ENCODE assay signal across 14 mouse cellular contexts in the genomic region with DNA sequence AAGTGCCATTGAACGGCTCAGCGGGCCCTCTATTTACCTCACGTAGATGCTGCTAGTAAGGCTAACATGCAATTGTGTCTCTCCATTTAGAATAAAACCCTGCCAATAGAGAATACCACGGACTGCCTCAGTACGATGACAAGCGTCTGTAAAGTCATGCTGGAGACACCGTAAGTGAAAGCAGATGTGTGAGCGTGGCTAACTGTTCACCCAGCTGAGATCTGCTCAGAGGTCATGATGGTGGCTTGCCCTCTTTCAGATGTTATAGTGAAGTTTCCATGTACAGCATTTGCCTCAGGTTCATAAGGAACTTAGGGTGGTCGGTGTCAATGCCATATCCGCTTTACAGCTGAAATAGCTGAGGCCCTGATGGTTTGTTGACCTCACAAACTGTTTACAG.
"Had no signal": no experiment of that assay in that cellular context is flagged by ENCODE, and none has a peak within 500 bp of the region (broad histone marks: within the 10 kb centered on the region; RNA-seq: fewer than 3 reads in every experiment).

No protein-coding gene starts in this region.

- H3K27me3 ChIP-seq: kidney, embryonic 15.5 days; liver, embryonic 13.5 days; midbrain, embryonic 12.5 days; midbrain, embryonic 15.5 days; neural tube, embryonic 13.5 days had no signal

- H3K9me3 ChIP-seq: kidney, embryonic 15.5 days; liver, embryonic 13.5 days; midbrain, embryonic 12.5 days; midbrain, embryonic 15.5 days; neural tube, embryonic 13.5 days had no signal

- H3K4me3 ChIP-seq: kidney, embryonic 15.5 days; liver, embryonic 13.5 days; midbrain, embryonic 12.5 days; midbrain, embryonic 15.5 days; neural tube, embryonic 13.5 days had no signal

- H3K36me3 ChIP-seq: liver, embryonic 13.5 days had no signal

- H3K27ac ChIP-seq: kidney, embryonic 15.5 days; liver, embryonic 13.5 days; midbrain, embryonic 12.5 days; midbrain, embryonic 15.5 days; neural tube, embryonic 13.5 days had no signal

- H3K4me1 ChIP-seq: kidney, embryonic 15.5 days; liver, embryonic 13.5 days; midbrain, embryonic 12.5 days; midbrain, embryonic 15.5 days had no signal

- DNase-seq: kidney, adult 2 months; kidney, postnatal 10 days; kidney, postnatal 36 days; left cerebral cortex, postnatal 4 days; liver, embryonic 13.5 days; lung, adult 2 months; lung, postnatal 14 days; lung, postnatal 4 days; thymus, adult 18-20 months; thymus, postnatal 36 days had no signal

- H3K9ac ChIP-seq: kidney, embryonic 15.5 days; liver, embryonic 13.5 days; midbrain, embryonic 12.5 days; midbrain, embryonic 15.5 days; neural tube, embryonic 13.5 days had no signal

- H3K4me2 ChIP-seq: kidney, embryonic 15.5 days; liver, embryonic 13.5 days; midbrain, embryonic 12.5 days; midbrain, embryonic 15.5 days; neural tube, embryonic 13.5 days had no signal

- ATAC-seq: midbrain, embryonic 15.5 days had no signal
